Mouse (Mus musculus) retina, postnatal 1 day (tissue): Measurements from ENCODE around the gene Mycbpap.

Experiments
- DNase-seq: peaks from one replicate; pipeline ENCODE4 v3.0.0-alpha.2; 2012

Gene Mycbpap

GRCm38 (mm10) chr11:94475722-94476121 lies 45.8 kb downstream of the Mycbpap start:
- peak; percentile 60 for DNase-seq

GRCm38 (mm10) chr11:94474544-94474910 lies 47.0 kb downstream of the Mycbpap start:
- DNase-seq, result no peak

GRCm38 (mm10) chr11:94473707-94474543 lies 47.6 kb downstream of the Mycbpap start, which contains the start of gene Cacna1g:
Gene Cacna1g, minus strand, starts transcription at chr11:94474198.
- DNase-seq, result peak; percentile 86

- peak; percentile 33 for DNase-seq
These were observed 48.4 kb downstream of the Mycbpap start for GRCm38 (mm10) chr11:94472916-94473706.

- no peak for DNase-seq
These were observed 49.0 kb downstream of the Mycbpap start for GRCm38 (mm10) chr11:94472585-94472915.

GRCm38 (mm10) chr11:94471740-94472584 lies 49.6 kb downstream of the Mycbpap start:
- DNase-seq, result peak; percentile 45

- DNase-seq, result no peak
These were observed 51.2 kb downstream of the Mycbpap start for GRCm38 (mm10) chr11:94470391-94470790.

GRCm38 (mm10) chr11:94469136-94470064 lies 52.1 kb downstream of the Mycbpap start:
- peak; percentile 36 for DNase-seq

GRCm38 (mm10) chr11:94468582-94469064 lies 52.9 kb downstream of the Mycbpap start:
- DNase-seq, result peak; percentile 92

GRCm38 (mm10) chr11:94466333-94466855 lies 55.1 kb downstream of the Mycbpap start:
- DNase-seq, result no peak

GRCm38 (mm10) chr11:94464170-94464569 lies 57.4 kb downstream of the Mycbpap start:
- DNase-seq, result no peak

- DNase-seq, result no peak
These were observed 59.7 kb downstream of the Mycbpap start for GRCm38 (mm10) chr11:94461856-94462255.

- DNase-seq, result no peak
These were observed 64.5 kb downstream of the Mycbpap start for GRCm38 (mm10) chr11:94457001-94457400.

GRCm38 (mm10) chr11:94456347-94456746 lies 65.2 kb downstream of the Mycbpap start:
- no peak for DNase-seq

GRCm38 (mm10) chr11:94455161-94455820 lies 66.3 kb downstream of the Mycbpap start:
- no peak for DNase-seq

GRCm38 (mm10) chr11:94454756-94455155 lies 66.8 kb downstream of the Mycbpap start:
- DNase-seq, result no peak
